Mouse (Mus musculus) splenic B cell, adult 2 months (primary cell): ENCODE measurements around the gene Zfp90.

Experiments used
- DNase-seq: peaks from one replicate; pipeline ENCODE4 v3.0.0-alpha.2; 2011; ENCODE audit warnings: low read depth, low spot score
- H3K27me3 ChIP-seq: 2 replicates; pipeline ENCODE4 v1.6.1; 2012; ENCODE audit warnings: mild to moderate bottlenecking, low read length, moderate library complexity, mixed read lengths; ENCODE audit not compliant: control insufficient read depth, poor library complexity, insufficient read depth, severe bottlenecking
- H3K36me3 ChIP-seq: 2 replicates; pipeline ENCODE4 v1.6.1; 2012; ENCODE audit warnings: mild to moderate bottlenecking, low read length, moderate library complexity, mixed read lengths; ENCODE audit not compliant: control insufficient read depth, poor library complexity, insufficient read depth, severe bottlenecking

Gene Zfp90

DNA sequence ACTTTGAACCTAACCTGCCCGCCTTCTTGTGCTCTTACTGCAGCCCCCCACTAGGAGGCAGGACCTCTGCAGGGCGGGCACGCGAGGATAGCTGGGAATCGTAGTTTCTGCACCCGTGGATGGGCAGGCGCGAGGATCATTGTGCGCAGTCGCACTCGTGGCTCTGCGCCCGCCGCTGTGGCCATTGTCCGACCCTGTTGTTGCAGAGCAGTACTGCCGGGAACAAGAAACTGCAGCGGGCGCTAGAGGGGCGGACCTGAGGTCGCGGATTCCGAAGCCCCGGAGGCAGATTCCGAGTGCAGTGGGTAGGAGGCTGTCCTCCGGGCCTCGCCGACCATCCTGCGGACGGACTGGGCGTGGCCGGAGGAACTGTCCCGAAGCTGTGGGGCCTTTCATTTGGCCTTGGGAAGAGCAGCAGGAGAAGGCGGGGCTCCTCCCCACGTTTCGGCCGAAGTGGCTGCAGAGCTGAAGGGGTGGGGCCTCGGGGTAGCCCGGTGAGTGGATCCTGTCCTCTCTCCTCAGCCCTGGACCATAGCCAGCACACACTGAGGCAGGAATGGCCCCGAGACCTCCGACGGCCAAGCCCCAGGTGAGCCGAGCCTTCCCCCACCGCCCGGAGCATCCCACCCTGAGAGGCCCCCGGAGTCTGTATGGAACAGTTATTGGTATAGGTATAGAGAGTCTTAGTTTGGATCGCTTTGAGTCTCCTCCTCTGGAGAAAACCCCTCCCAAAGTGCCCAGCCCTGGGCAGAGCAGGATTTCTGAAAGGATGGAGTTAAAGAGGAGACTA lies at the start of gene Zfp90:
Gene Zfp90 (plus strand): TSS at position 146 of the 790 bp plus-strand sequence.
- H3K36me3 ChIP-seq: peaks cover 5% of the 10 kb centered on the region
- peak; percentile 96 for DNase-seq
- H3K27me3 ChIP-seq: no peaks in the 10 kb centered on the region

DNA sequence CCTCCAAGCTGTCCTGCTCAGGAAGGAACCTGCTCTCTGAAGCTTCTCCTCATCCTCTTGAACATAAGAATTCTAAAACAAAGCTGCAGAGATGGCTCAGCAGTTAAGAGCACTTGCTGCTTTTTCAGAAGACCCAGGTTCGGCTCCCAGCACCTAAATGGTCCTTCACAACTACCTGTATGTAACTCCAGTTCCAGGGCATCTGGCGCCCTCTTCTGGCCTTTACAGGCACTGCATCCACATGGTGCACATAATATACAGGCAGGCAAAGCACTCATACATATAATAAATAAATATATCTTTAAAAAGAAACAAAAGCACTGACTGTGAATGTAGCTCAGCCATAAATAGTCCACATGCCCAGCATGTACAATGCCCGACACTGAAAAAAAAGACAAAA lies 46.6 kb upstream of the Zfp90 start:
- peak; percentile 39 for DNase-seq
- Histone ChIP-seq H3K27me3 (no peaks in the 10 kb centered on the region), H3K36me3 (no peaks in the 10 kb centered on the region)

DNA sequence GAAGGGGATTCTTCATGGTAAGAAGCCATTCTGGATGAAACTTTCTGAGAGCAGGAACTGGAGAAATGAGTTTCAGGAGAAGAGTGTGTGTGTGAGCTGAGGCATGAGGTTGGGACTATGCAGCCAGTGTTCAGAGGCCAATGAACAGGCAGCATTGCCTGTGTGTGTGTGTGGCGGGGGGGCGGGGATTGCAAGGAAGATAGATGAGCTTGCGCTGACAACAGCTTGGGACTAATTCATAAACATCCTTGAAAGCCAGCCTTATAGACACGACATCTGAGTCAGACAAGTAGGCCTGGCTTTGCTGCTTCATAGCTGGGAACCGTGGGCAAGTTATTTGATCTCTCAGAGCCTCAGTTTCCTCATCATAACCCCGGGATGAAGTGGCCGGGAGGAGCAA lies 46.1 kb upstream of the Zfp90 start:
- Histone ChIP-seq H3K27me3 (no peaks in the 10 kb centered on the region), H3K36me3 (no peaks in the 10 kb centered on the region)
- no peak for DNase-seq

DNA sequence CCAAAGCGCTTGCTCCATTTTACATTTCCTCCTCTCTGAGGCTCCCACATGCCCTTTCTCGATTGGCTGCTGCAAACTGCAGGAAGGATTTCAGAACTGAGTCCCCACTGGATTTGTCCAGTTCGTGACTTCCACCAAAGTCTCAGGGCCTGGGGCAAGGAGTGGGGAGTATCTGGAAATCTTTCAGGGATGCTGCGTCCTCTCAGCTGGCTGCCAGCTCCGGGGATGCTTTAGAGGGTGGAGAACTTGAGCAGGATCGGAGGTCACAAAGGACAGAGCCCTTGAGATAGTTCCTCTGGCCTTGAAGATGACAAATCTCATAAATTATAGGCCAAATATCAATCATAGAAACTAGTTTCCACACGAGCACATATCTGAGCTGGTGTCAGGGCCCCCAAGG lies 39.2 kb upstream of the Zfp90 start:
- Histone ChIP-seq H3K27me3 (no peaks in the 10 kb centered on the region), H3K36me3 (no peaks in the 10 kb centered on the region)
- DNase-seq: no peak

DNA sequence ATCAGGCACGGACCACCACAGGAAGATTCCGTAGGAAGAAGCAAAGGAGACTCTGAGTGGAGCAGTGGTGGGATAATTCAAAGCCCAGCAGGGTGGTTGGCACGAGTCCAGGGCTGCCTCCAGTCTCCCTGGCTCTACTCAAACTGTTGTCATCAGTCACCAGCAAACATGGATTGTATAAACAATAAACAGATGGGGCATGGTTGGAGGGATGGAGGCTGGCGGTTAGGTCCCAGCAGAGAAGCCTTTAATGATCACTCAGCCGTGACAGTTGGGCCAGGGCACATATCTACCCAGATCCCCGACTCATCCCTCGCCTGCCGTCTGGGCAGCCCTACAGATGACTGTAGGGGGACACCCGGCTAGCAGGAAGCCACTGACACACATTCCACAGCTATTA lies 38.3 kb upstream of the Zfp90 start:
- Histone ChIP-seq H3K27me3 (no peaks in the 10 kb centered on the region), H3K36me3 (no peaks in the 10 kb centered on the region)
- DNase-seq: no peak

DNA sequence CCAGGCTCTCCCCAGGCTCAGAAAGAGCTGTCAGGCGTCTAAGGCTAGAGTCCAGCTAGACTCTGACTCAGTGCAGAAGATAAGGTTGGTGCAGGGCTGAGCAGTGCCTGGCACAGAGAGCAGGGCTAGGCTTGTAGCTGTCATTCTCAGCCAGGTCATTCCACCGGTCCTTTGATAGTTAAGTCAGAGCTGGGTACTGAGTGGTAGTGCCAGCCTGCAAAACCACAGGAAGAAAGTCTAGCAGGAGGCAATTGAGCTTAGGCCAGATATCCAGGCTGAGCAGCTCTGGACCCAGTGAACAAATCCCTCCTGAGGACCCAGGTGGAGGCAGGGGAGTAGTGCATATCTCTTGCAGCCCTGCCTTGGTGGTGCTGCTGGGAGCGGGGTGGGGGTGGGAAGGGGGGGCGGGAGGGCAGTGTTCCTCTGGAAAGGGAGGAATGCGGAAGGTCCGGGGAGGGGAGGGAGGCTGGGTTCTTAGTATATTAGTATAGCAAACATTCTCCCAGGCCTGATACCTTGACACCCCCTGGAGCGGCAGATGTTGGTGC lies 36.6 kb upstream of the Zfp90 start:
- Histone ChIP-seq H3K36me3 (no peaks in the 10 kb centered on the region), H3K27me3 (no peaks in the 10 kb centered on the region)
- DNase-seq: no peak

DNA sequence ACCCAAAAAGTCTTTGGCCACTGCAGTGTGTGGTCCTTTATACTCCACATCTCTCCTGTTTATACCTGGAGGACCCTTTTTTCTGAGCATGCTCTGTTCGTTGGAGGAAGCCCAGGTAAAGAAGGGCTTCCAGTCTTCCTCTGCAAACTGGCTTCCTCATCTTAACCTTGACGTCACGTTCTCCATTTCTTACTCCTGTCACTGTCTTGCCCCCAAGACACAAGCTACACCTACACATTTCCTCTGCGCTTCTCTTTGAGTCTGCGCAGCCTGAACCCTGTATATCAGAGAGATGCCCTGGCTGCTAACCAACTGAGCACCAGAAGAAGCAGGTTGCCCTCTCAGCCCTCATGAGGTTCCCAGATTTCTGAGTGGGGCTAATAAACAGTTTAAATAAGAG lies 35.8 kb upstream of the Zfp90 start:
- no peaks in the 10 kb centered on the region for H3K36me3 ChIP-seq
- no peaks in the 10 kb centered on the region for H3K27me3 ChIP-seq
- DNase-seq: peak; percentile 34

DNA sequence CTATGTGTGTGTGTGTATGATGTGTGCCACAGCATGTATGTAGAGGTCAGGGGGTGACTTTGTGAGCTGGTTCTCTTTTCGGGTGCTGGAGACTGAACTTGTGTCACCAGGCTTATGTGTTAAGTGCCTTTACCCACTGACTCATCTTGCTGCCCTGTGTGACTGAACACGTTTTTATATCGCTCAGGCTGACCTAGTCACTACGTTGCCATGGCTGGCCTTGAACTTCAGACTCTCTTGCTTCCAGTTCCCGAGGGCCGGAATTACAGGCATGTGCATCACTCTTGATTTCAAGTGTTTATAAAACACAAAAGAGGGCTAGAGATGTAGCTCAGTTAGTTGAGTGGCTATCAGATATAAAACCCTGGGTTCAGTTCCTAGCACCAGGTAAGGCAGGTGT lies 34.1 kb upstream of the Zfp90 start:
- Histone ChIP-seq H3K36me3 (no peaks in the 10 kb centered on the region), H3K27me3 (no peaks in the 10 kb centered on the region)
- no peak for DNase-seq

DNA sequence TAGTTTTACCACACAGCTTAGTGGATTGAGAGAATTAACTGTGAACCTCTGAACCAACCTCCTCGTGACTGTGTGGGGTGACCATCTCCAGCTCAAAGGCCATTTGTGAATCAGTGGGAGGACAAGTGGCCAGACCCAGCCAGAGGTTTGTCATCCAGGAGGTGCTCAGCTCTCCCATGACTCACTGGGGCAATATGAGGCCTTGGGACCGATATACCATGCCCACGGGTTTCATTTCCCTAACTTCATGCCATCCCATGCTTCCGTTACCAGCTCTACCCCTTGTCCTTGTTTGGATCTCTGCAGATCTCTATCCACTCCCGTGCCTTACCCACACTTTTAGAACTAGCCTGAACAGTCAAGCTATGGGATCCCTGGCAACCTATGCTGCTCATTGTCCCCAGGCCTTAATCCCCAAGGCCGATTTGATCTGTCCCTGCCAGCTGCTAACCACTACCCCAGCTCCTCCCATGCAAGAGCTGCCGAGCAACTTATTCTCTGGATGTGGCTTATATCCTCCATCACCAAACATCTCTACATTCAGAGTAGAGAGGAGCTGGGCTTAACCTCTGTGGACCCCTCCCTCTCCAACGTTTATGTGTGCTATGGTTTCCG lies 27.2 kb upstream of the Zfp90 start:
- no peaks in the 10 kb centered on the region for H3K36me3 ChIP-seq
- H3K27me3 ChIP-seq: no peaks in the 10 kb centered on the region
- DNase-seq: no peak

DNA sequence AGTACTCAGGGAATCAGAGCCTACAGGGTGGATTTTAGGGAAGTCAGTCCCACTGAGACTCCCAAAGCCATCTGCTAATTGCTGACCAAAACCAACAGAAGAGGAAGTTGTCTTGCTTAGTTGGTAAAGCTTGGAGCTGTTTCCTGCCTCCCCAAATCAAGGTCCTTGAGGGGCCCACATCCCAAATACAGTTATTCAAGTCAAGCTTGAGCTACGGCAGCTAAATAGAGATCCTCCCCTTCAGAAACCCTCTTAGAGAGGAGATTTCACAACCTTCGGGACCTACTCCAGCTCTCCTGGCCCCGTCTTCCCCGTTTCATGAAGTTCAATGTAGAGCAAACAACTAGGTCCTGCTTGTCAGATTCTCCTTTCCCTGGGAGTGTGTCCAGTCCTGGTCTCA lies 20.6 kb upstream of the Zfp90 start:
- H3K36me3 ChIP-seq: no peaks in the 10 kb centered on the region
- H3K27me3 ChIP-seq: no peaks in the 10 kb centered on the region
- peak; percentile 52 for DNase-seq

DNA sequence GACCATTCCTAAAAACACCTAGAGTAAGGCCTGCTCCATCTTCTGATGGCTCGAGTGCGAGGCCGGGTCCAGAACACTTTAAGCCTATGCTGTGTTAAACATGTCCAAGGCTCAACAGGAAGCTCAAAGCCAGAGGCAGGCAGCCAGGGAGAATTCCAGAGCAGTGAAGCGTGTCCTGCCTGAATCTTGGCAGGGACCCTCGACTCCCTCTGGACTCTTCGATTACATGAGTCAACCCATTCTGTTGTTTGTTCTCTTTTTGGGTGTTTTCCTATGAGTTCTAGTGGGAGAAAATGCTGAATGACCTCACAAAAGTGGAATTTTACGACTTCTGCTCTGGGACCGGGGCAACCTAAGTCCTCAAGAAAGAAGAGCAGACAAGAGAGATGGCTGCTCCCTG lies 15.4 kb upstream of the Zfp90 start:
- no peak for DNase-seq
- Histone ChIP-seq H3K27me3 (no peaks in the 10 kb centered on the region), H3K36me3 (no peaks in the 10 kb centered on the region)

DNA sequence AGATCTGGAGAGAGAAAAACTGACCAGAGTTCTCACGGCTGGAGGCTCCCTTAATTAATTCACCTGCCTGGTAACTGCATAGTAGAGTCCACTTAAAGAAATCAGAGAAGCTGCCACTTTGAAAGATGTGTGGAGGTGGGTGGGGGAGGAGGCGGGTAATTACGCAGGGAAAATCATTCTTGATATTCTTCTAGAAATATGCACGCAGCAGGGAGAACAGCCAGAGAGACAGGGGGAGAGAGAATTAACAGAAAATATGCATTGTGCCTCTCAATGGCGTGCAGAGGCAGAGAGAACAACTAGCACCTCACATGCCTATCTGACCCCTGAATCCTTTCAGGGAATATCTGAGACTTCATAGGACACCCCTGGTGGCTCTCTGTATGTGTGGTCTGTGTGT lies 14.9 kb upstream of the Zfp90 start:
- Histone ChIP-seq H3K36me3 (no peaks in the 10 kb centered on the region), H3K27me3 (no peaks in the 10 kb centered on the region)
- no peak for DNase-seq

DNA sequence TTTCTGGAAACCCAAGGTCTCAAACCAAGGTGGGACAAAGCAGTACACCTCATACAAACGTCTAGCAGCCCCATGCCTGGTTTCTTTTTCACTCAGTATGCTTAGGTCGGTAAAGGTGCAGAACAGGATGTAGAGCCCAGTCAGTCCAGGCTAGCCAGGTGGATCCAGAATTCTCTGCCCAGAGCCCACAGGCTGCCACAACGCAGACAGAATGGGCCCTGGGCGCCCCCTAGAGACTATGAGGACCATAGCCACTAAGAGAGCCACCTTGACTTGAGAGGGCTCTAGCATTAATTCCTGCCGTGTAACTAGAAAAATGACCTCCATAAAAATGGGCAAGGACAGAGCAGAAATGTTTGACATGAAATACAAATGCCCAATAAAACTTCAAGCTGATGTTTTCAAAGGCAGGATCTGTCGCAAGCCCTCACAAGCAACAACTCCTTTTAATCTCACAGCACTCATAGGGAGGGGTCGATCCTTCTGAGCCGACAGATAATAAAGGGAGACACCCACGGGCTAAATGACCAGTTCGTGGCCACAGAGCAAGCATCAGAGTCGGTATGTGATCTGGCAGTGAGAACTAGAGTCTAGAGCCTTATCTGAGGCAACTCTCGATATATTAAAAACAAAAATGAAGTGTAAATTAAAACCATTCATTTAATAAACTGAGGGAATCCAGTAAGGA lies 11.7 kb upstream of the Zfp90 start:
- Histone ChIP-seq H3K27me3 (no peaks in the 10 kb centered on the region), H3K36me3 (no peaks in the 10 kb centered on the region)
- DNase-seq: peak; percentile 79

DNA sequence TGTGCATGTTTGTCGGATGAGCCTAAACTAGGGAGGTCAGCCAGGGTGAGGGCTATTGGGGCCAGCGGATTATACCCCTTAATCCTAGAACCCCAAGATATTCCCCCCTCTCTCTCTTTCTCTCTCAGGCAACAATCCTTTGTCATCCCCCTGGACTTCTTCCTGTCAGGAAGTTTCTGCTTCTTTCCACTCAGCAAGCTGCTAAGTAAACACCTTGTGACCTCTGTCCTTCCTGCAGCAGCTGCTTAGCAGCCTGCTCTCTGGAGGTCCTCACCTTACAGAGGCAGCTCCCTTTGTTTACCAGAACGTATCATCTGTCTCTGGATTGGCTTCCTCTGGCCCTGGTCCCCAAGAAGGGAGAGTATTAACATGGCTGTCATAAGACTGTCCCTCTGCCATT lies 10.3 kb upstream of the Zfp90 start:
- H3K36me3 ChIP-seq: no peaks in the 10 kb centered on the region
- H3K27me3 ChIP-seq: no peaks in the 10 kb centered on the region
- DNase-seq: no peak

DNA sequence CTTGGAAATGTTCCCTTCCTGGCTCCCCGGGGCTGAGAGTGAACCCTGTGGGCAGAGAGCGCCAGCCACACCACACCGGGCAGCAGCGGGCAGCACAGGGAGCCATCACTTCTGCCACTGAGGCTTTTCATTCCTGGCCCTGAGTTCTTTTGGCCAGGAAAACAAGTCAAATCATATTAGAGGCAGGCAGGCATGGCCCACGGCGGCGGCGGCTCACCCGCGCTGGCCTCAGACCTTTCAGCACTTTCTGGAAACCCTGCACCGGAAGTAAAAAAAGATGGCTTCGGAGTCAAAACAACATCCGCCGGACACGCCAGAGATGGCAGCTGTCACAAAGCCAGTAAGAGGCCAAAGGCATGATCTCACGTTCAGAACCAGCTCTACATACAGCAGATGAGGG lies 9.3 kb upstream of the Zfp90 start:
- Histone ChIP-seq H3K27me3 (no peaks in the 10 kb centered on the region), H3K36me3 (no peaks in the 10 kb centered on the region)
- DNase-seq: no peak
